Mouse (Mus musculus) hindbrain, embryonic 12.5 days (tissue): ENCODE results near the gene Dcun1d4. TPM values are rescaled to one million over a fixed set of nuclear protein-coding genes. Genes with fewer than 3 reads are reported as not detected.

Experiments used
- ATAC-seq: fragments of 200-750 bp; cut with Nextera tagmentation; 2 replicates; pipeline ENCODE4 v1.8.0; 2017; ENCODE audit warnings: moderate TSS enrichment; ENCODE audit not compliant: low FRiP score
- H3K27ac ChIP-seq: fragments of 300-500 bp; sonication (generic); 2 replicates; pipeline ENCODE4 v1.5.1; 2016; ENCODE audit warnings: mild to moderate bottlenecking
- H3K27me3 ChIP-seq: fragments of 300-500 bp; sonication (generic); 2 replicates; pipeline ENCODE4 v1.6.1; 2016; ENCODE audit warnings: mild to moderate bottlenecking
- H3K36me3 ChIP-seq: fragments of 300-500 bp; sonication (generic); 2 replicates; pipeline ENCODE4 v1.6.1; 2016; ENCODE audit warnings: mild to moderate bottlenecking
- H3K4me1 ChIP-seq: fragments of 300-500 bp; sonication (generic); 2 replicates; pipeline ENCODE4 v1.6.1; 2016
- H3K4me2 ChIP-seq: fragments of 300-500 bp; sonication (generic); replicated peaks from 2 replicates; pipeline ENCODE4 v1.6.1; 2016; ENCODE audit warnings: mild to moderate bottlenecking
- H3K4me3 ChIP-seq: fragments of 300-500 bp; sonication (generic); 2 replicates; pipeline ENCODE4 v1.5.1; 2016; ENCODE audit warnings: mild to moderate bottlenecking
- H3K9ac ChIP-seq: fragments of 300-500 bp; sonication (generic); 2 replicates; pipeline ENCODE4 v1.6.1; 2016; ENCODE audit warnings: mild to moderate bottlenecking, moderate library complexity
- H3K9me3 ChIP-seq: fragments of 300-500 bp; sonication (generic); replicated peaks from 2 replicates; pipeline ENCODE4 v1.6.1; 2016; ENCODE audit warnings: mild to moderate bottlenecking
- WGBS: fragments of 180-500 bp; shearing (Covaris S2); methylation state at CpG from one replicate; pipeline ENCODE4 v1.1.7; 2016; 5-methylcytosine and 5-hydroxymethylcytosine counted together
- polyA plus RNA-seq: library from polyadenylated mRNA; unstranded; fragments of >200 nt; fragmentation: Nextera tagmentation; extraction: Ambion mirVana; gene quantifications from 2 replicates; pipeline ENCODE4 v1.2.1, GENCODE M21; 2016

The Dcun1d4 gene
- polyA plus RNA-seq, 1 experiment from 2014 or later, result 58.4 TPM

GRCm38 (mm10) chr5:73537669-73538068 is 56.9 kb downstream of the Dcun1d4 start:
- Histone ChIP-seq H3K36me3 (peaks cover 44% of the 10 kb centered on the region), H3K27me3 (no peaks in the 10 kb centered on the region), H3K27ac (no peak overlapping the region), H3K9me3 (no peaks in the 10 kb centered on the region), H3K9ac (no peak overlapping the region), H3K4me3 (no peak overlapping the region), H3K4me2 (no peak overlapping the region), H3K4me1 (no peaks in the 10 kb centered on the region)
- WGBS, result 91% methylated on average over 12 of the region's 12 CpGs
- no peak for ATAC-seq

DNA sequence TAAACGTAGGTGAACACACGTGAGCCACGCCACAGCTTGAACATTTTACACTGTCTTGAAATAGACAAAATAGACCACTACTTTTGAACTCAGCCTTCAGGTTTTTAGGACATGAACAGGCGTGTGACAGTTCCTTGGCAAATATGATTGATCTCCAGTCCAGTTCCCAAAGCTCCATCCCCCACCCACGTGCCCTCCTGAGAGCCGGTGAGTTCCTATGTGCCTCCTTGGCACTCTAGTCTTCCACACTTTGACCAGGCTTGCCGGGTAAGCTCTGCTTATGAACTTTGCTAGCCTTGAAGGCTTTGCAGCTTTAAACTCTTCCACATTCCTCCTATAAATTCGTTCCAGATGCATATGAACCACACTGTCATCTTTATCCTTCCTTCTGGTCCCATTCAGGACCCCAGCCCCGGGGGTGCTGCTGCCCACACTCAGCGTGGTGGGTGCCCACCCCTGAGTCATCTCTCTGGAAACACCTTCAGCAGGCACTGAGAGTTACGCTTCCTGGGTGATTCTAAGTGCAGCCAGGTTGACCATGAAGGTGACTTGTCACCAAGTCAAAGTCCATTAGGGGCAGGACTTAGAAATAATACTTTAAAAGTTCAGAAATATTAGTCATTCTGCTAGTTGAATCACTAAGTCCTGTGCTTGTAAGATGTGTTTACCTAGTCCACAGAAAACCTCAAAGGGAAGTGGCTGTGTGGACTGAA is 57.9 kb downstream of the Dcun1d4 start:
- Histone ChIP-seq H3K9ac (no peak overlapping the region), H3K4me3 (no peak overlapping the region), H3K9me3 (no peaks in the 10 kb centered on the region), H3K4me2 (no peak overlapping the region), H3K36me3 (peaks cover 46% of the 10 kb centered on the region), H3K4me1 (no peaks in the 10 kb centered on the region), H3K27ac (no peak overlapping the region), H3K27me3 (no peaks in the 10 kb centered on the region)
- no peak for ATAC-seq
- WGBS, result 88% methylated on average over 11 of the region's 11 CpGs

DNA sequence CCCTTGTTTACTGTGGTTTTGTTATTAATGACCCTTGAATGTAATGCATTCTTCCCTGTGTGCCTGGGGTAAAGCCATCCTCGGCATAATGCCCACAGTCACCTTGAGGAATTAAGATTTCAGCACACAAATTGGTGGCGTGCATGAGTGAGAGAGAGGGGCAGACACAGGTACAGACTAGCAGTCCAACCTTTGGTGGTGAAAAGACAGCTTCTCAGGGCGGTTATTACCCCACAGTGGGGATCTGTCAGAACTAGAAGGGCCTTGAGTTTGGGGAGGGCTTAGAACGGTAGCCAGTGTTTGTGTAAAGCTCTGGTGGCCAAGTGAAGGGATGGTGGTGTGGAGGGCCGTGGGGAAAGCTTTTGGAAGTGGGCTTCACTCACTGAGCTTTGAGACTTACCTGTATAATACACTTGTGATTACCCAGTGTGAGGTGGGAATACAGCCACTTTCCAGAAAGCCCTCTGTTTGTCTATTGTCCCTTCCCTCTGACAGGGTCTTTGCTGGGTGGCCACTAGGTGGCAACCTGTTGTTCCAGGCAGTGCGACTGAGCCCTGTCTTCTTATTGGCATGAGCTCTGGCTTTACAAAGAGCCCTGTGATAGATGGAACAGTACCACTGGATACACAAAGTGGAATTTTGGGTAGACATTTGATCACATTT is 59.2 kb downstream of the Dcun1d4 start:
- Histone ChIP-seq H3K27me3 (no peaks in the 10 kb centered on the region), H3K9me3 (no peaks in the 10 kb centered on the region), H3K4me3 (no peak overlapping the region), H3K36me3 (peaks cover 46% of the 10 kb centered on the region), H3K9ac (no peak overlapping the region), H3K27ac (no peak overlapping the region), H3K4me2 (no peak overlapping the region), H3K4me1 (no peaks in the 10 kb centered on the region)
- 57% methylated on average over 6 of the region's 6 CpGs for WGBS
- ATAC-seq, result peak; percentile 63; the same call in 1 of the 2 replicates

DNA sequence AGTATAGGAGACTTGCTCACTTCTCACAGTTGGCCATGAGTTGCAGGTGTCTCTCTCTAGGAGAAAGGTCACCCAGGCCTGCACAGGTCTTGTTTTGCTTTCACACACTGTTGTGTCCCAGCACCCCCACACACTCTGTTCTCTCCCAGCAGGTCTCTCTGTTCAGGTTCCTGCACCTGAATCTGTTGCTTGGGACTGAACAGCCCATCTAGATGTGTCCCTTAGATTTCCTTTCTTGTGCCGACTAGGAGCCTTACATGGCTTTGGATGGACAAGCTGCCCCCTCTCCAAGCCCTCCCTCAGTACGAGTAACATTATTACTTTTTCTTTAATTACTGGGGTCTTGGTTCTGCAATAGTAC is 59.7 kb downstream of the Dcun1d4 start:
- H3K27ac ChIP-seq, result no peak overlapping the region
- no peak overlapping the region for H3K4me3 ChIP-seq
- 86% methylated on average over 2 of the region's 2 CpGs for WGBS
- no peaks in the 10 kb centered on the region for H3K4me1 ChIP-seq
- no peak overlapping the region for H3K4me2 ChIP-seq
- no peak for ATAC-seq
- no peaks in the 10 kb centered on the region for H3K9me3 ChIP-seq
- H3K9ac ChIP-seq, result no peak overlapping the region
- H3K27me3 ChIP-seq, result no peaks in the 10 kb centered on the region
- H3K36me3 ChIP-seq, result peaks cover 46% of the 10 kb centered on the region

- H3K36me3 ChIP-seq, result peaks cover 41% of the 10 kb centered on the region
- H3K27me3 ChIP-seq, result no peaks in the 10 kb centered on the region
- WGBS, result 86% methylated on average over 10 of the region's 10 CpGs
- no peak for ATAC-seq
- H3K9me3 ChIP-seq, result no peaks in the 10 kb centered on the region
- H3K27ac ChIP-seq, result no peak overlapping the region
- no peaks in the 10 kb centered on the region for H3K4me1 ChIP-seq
- H3K4me2 ChIP-seq, result no peak overlapping the region
- no peak overlapping the region for H3K4me3 ChIP-seq
- H3K9ac ChIP-seq, result no peak overlapping the region
Observed at GRCm38 (mm10) chr5:73544111-73544753, 63.4 kb downstream of the Dcun1d4 start.

DNA sequence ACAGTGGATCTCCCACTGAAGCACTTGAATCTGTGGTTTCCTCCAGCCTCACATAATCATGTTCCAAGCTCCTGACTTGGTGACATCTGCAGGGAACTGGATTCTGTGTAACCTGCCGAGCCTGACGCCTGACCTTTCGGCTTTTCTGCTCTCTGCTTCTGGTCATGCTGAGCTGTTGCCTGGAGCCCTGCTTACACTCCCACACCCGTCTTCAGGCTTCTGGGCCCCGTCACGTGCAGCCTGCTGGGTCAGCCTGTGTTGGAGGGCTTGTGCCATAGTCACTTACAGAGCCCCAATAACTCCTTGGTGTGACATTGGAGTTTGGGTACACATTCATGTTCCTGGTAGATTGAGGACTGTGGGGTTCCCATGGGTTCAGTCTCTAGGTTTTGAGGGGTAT is 64.8 kb downstream of the Dcun1d4 start:
- H3K4me2 ChIP-seq, result no peak overlapping the region
- H3K36me3 ChIP-seq, result peaks cover 41% of the 10 kb centered on the region
- WGBS, result 51% methylated on average over 6 of the region's 6 CpGs
- H3K4me3 ChIP-seq, result no peak overlapping the region
- H3K4me1 ChIP-seq, result no peaks in the 10 kb centered on the region
- no peaks in the 10 kb centered on the region for H3K27me3 ChIP-seq
- no peaks in the 10 kb centered on the region for H3K9me3 ChIP-seq
- H3K27ac ChIP-seq, result no peak overlapping the region
- no peak overlapping the region for H3K9ac ChIP-seq
- ATAC-seq, result no peak

GRCm38 (mm10) chr5:73547252-73547651 is 66.5 kb downstream of the Dcun1d4 start:
- no peak overlapping the region for H3K27ac ChIP-seq
- no peaks in the 10 kb centered on the region for H3K9me3 ChIP-seq
- H3K4me1 ChIP-seq, result no peaks in the 10 kb centered on the region
- no peak for ATAC-seq
- H3K27me3 ChIP-seq, result no peaks in the 10 kb centered on the region
- WGBS, result 91% methylated on average over 7 of the region's 7 CpGs
- no peak overlapping the region for H3K9ac ChIP-seq
- H3K36me3 ChIP-seq, result peaks cover 35% of the 10 kb centered on the region
- no peak overlapping the region for H3K4me3 ChIP-seq
- no peak overlapping the region for H3K4me2 ChIP-seq

- Histone ChIP-seq H3K9me3 (no peaks in the 10 kb centered on the region), H3K27me3 (no peaks in the 10 kb centered on the region), H3K27ac (no peak overlapping the region), H3K4me1 (no peaks in the 10 kb centered on the region), H3K36me3 (peaks cover 39% of the 10 kb centered on the region), H3K4me3 (no peak overlapping the region), H3K4me2 (no peak overlapping the region), H3K9ac (no peak overlapping the region)
- 94% methylated on average over 7 of the region's 7 CpGs for WGBS
- ATAC-seq, result no peak
Observed at GRCm38 (mm10) chr5:73548237-73548636, 67.4 kb downstream of the Dcun1d4 start.

GRCm38 (mm10) chr5:73548838-73549237 is 68.0 kb downstream of the Dcun1d4 start:
- Histone ChIP-seq H3K4me2 (no peak overlapping the region), H3K9ac (no peak overlapping the region), H3K9me3 (no peaks in the 10 kb centered on the region), H3K27ac (no peak overlapping the region), H3K27me3 (no peaks in the 10 kb centered on the region), H3K36me3 (peaks cover 40% of the 10 kb centered on the region), H3K4me3 (no peak overlapping the region), H3K4me1 (no peaks in the 10 kb centered on the region)
- WGBS, result 97% methylated on average over 1 of the region's 1 CpGs
- no peak for ATAC-seq

DNA sequence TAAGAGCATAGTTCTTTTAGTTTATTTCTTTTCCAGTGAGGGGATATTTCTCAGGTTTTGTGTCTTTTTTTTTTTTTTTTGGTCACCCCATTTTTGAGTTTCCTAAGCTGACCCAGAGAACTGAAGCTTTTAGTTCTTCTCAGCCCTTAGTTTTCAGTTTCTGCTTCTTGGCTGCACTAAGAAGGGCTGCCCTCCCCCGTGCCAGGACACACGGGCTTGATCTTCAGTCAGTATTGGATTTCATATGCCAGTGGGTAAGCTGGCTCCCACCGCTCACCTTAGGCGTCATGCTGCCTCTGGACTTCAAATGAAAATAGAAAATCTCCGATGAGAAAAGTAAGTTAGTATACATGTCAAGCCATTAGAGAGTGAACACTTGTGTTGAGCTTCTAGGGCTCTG is 71.0 kb downstream of the Dcun1d4 start:
- H3K4me3 ChIP-seq, result no peak overlapping the region
- no peak overlapping the region for H3K27ac ChIP-seq
- no peaks in the 10 kb centered on the region for H3K27me3 ChIP-seq
- WGBS, result 76% methylated on average over 5 of the region's 5 CpGs
- H3K9me3 ChIP-seq, result no peaks in the 10 kb centered on the region
- peaks cover 24% of the 10 kb centered on the region for H3K36me3 ChIP-seq
- H3K4me1 ChIP-seq, result peaks cover 1% of the 10 kb centered on the region; the same call in 1 of the 2 replicates
- no peak overlapping the region for H3K4me2 ChIP-seq
- ATAC-seq, result no peak
- H3K9ac ChIP-seq, result no peak overlapping the region

GRCm38 (mm10) chr5:73553903-73554302 is 73.1 kb downstream of the Dcun1d4 start:
- WGBS, result 92% methylated on average over 11 of the region's 11 CpGs
- Histone ChIP-seq H3K27me3 (no peaks in the 10 kb centered on the region), H3K9me3 (no peaks in the 10 kb centered on the region), H3K4me2 (no peak overlapping the region), H3K4me3 (no peak overlapping the region), H3K36me3 (peaks cover 32% of the 10 kb centered on the region), H3K27ac (no peak overlapping the region), H3K9ac (no peak overlapping the region), H3K4me1 (peaks cover 10% of the 10 kb centered on the region; the same call in 1 of the 2 replicates)
- ATAC-seq, result no peak

- H3K4me1 ChIP-seq, result peaks cover 10% of the 10 kb centered on the region; the same call in 1 of the 2 replicates
- H3K4me2 ChIP-seq, result no peak overlapping the region
- H3K9ac ChIP-seq, result no peak overlapping the region
- H3K36me3 ChIP-seq, result peaks cover 34% of the 10 kb centered on the region
- H3K4me3 ChIP-seq, result no peak overlapping the region
- H3K27me3 ChIP-seq, result no peaks in the 10 kb centered on the region
- H3K27ac ChIP-seq, result no peak overlapping the region
- no peak for ATAC-seq
- H3K9me3 ChIP-seq, result no peaks in the 10 kb centered on the region
- WGBS, result 89% methylated on average over 8 of the region's 8 CpGs
Observed at GRCm38 (mm10) chr5:73555096-73555852, 74.5 kb downstream of the Dcun1d4 start.
